Mouse (Mus musculus) gastrocnemius, adult 8-10 months (tissue): Measurements from ENCODE around the gene Klhdc1. TPM values are rescaled to one million over a fixed set of nuclear protein-coding genes. Genes with fewer than 3 reads are reported as not detected.

Experiments
- DNase-seq, 2 experiments: peaks; one replicate each; pipeline ENCODE4 v3.0.0; 2022; ENCODE audit warnings: low spot score in 2 of 2
- total RNA-seq, 4 experiments: library from RNA; stranded (reverse); gene quantifications; 2 replicates each; pipeline ENCODE4 v1.2.4; 2022

Gene Klhdc1
- total RNA-seq, 4 experiments from 2014 or later = 22.0 to 28.8 (median 24.8) TPM

DNA sequence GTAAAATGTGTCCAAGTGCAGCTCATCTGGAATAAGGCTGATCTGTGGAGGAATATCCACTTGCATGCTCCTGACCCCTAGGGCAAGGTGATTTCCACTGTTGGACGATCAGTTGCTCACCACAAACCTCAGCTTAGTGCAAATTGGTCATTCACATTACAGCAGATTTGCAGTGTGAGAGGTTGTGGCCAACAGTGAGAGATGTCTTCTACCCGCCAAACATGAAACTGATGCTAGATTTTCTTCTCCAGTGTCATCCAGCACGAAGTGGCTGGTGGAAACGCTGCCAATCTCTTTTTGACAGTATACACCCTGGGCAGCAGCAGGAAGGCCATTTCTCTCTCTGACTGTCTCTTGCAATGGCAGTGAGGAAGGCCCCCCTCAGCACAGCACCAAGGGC lies 54.7 kb downstream of the Klhdc1 start:
- peak; percentile 15 to 29 for DNase-seq

DNA sequence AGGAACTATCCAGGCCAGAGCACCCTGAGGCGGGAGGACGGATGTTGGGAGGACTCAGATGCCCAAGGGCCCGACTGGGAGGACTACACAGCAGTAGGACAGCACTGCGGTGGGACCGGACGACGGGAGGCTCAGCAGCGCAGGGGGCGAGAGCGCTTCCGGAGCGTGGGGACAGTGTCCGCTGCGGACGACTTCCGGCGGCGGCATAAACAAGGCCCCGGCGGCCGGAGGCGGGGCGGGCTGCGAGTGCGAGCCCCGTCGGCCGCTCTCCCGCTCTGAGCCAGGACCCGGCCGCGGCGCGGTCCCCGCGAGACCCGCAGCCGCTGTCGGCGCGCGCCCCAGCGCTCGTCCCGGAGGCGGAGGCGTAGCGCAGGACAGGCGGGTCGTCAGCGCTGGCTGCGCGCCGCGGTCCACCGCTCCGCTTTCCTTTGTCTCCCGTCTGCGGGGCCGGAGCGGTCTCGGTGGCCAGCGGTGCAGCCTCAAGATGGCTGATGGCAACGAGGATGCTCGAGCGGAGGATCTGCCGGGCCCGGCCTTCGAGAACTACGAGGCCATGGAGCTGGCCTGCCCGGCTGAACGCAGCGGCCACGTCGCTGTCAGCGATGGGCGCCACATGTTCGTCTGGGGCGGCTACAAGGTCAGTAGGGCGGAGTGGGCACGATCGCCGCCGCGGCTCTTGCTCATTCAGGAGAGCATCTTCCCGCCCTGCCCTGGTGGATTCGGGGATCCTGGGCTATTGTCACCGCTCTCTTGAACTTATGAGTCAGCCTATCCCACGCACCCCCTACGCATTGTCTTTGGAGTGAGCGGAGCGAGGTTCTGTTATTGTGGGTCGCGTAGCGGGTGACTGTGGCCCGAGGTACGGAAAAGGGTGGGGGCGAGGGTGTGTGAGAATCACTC lies 55.8 kb downstream of the Klhdc1 start, which contains the start of gene Klhdc2:
Gene Klhdc2, plus strand, starts transcription at position 171 of the 900 bp plus-strand sequence.
- peak; percentile 75 to 86 for DNase-seq

DNA sequence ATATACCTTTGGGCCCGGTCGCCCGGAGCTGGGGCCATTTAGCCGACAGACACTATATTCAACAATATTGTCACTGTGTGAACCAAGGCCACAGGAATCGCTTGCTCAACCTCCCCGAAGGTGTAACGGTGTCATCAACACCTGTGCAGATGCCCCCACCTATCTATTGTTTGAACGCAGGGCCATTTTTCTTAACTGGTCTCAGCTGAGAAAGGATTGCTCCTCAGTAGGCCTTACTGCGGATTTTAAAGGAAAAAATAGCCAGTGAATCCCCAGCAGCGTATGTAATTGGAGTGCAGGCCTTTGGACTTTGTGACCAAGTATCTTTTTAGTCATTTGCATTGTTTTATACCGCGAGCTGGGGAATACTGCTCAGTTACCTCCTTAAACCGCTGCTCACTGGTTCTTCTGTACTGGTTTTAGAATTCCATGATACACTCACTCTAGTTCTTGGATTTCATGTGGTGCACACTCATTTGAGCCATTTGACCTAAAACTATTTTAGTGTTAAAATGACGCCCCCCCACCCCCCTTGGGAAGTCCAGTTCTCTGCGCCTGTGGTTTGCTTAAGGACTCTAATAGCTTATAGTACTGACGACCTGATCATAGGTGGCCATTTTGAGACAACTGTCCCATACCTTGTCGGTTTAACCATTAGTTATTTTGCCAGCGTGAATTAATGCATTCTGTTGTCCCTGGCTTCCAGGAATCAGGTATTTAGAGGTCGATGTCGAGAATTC lies 56.6 kb downstream of the Klhdc1 start:
- no peak for DNase-seq

DNA sequence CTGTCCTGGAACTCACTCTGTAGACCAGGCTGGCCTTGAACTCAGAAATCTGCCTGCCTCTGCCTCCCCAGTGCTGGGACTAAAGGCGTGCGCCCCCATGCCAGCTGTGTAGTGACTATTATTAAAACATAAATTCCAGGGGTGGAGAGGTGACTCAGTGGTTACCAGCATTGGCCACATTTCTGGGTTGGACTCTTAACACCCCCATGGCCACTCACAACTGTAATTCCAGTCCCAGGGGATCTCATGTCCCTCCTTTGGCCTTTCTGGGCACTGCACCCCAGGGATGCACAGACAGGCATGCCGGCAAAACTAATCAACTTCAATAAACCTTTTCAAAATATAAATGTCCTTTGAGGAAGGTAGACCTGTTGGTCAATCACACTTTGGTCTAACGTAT lies 57.3 kb downstream of the Klhdc1 start:
- no peak for DNase-seq

DNA sequence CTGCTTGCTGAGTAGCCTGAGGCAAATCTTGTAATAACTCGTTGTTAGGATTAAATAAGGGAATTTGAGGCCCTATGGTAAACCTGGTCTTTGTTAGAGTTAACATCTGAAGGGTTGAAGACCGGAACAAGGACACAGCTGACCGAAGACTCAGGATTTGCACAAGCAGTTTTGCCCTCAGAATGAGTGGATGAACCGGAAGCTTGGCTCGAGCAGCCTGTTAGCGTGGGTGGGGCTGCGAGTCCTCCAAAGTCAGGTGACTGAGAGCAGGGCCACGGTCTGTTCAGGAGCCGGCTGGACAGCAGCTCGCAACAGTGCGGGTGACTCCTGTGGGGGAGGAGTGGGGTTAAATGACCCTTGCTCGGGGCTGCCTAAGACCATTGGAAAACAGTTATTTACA lies 58.3 kb downstream of the Klhdc1 start:
- no peak for DNase-seq

DNA sequence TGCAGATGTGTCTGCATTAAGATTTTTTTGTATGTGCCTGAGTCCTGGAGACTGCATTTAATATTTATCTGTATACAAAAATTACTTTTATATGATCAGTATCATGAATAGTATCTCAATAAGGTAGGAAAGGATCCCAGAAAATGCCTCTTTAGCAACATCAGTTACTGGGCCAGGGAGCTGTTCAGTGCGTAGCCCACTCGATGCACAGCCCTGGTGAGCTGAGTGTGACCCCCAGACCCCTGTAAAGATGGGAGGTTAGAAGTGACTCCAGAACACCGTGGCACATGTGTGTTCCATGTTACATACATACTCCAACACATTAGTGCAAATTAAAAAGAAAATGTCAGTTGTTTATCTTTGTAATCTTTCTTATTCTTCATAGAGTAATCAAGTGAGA lies 58.9 kb downstream of the Klhdc1 start:
- no peak for DNase-seq

DNA sequence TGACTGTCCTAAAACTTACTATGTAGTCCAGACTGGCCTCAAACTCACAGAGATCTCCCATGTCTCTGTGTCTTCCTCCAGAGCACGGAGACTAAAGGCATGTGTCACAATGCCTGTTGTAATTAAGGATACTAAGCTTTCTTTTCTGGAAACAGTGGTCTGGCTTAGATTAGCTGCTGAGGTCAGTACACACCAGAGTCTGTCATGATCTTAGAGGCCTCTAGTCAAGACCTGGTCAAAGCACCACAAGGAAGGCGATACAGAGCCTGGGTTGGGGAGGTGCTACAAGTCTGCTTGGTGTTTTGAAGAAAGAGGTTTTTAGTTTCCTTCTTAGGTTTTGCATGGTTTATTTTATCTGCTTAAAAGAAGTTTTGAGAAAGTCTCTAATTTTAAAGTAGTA lies 59.4 kb downstream of the Klhdc1 start:
- no peak for DNase-seq

DNA sequence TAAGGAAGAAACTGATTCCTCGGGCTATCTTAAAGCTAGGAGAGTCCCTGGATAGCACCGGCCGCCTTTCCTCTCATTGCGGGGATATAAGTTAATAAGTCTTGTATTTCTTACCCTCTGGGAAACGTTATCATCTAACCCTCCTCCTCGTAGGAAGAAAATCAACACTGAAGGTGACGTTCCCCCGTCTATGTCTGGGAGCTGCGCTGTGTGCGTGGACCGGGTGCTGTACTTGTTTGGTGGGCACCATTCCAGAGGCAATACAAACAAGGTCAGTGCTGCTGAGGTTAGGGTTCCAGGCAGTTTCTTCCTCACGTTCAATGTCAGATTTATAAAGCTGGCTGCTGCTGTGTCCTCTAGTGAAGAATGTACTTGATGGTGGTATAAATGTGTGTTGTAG lies 61.2 kb downstream of the Klhdc1 start:
- no peak for DNase-seq

DNA sequence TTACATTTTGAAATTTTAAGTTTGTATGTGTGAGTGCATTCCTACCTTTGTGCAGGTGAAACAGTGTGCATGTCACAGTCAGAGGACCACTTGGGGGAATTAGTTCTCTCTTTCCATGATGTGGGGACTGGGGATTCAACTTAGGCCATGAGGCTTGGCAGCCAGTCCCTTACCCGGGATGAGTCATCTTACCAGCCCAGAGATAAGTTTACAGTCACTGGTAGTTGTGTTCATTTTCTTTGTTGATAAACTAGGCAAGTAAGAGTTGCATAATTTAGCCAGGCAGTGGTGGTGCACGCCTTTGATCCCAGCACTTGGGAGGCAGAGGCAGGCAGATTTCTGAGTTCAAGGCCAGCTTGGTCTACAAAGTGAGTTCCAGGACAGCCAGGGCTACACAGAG lies 63.1 kb downstream of the Klhdc1 start:
- no peak for DNase-seq

DNA sequence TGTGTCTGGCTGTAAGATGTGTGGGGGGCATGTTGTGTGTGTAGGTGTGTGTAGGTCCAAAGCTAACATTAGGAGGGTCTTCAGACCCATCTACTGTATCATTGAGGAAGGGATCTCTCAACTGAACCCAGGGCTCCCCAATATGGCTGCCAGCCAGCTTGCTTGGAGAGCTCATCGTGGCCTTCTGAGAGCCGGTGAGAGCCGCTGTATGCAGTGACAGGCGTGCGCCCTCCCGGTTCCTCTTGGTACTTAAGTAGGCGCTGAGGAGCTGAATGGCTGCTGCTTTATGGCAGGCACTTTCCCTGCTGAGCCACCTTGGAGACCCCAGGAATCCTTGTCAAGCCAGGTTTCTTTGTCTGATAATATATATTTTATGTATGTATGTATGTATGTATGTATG lies 65.4 kb downstream of the Klhdc1 start:
- no peak for DNase-seq

DNA sequence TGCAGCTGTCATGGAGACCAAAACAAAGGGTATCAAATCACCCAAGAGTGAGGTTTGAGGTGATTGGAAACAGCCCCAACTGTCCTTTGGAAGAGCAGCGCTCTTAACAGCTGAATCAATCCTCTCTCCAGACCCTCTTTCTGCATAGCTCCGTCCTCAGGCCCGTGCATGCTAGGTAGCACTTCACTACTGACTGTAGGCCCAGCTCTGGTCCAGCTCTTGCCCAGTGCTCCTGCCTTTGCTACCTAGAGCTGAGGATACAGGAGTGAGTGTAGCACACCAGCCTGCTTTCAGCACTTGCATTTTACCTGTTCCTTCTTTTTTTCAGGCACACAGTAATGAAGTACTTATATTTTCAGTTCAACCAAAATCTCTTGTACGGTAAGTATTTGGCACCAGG lies 68.7 kb downstream of the Klhdc1 start:
- DNase-seq = no peak

DNA sequence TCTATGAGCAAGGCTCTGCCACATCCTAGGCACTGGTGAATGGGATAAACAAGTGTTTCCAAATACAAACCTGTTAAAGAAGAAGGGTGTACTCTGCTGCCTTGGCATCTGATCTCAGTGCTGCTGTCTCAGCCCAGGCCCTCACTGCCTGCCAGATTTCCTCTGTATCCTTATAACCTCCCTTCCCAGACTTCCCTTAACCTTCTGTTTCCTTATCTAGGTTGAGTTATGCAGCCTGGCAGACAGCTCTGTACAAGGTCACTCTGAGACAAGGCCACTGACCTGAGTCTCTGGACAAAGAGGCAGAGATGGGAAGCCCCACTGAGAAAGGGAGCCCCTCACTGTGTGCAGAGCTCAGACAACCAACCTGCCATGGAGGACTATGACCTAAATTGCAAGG lies 77.5 kb downstream of the Klhdc1 start:
- no peak for DNase-seq

DNA sequence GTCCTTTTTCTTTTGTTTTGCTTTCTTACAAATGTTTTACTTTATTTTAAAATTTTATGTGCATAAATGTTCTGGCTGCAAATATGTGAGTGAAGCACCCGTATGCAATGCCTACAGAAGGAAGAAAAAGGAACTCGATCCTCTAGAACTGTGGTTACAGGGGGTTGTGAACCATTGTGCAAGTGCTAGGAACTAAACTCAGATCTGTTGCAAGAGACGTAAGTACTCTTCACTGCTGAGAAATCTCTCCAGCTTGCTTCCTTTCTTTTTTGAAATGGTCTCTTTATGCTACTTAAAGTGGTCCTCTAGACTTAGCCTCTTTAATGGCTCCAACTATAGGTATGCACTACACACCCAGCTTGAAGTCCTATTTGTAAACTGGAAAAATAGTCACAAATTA lies 90.2 kb downstream of the Klhdc1 start:
- no peak for DNase-seq

DNA sequence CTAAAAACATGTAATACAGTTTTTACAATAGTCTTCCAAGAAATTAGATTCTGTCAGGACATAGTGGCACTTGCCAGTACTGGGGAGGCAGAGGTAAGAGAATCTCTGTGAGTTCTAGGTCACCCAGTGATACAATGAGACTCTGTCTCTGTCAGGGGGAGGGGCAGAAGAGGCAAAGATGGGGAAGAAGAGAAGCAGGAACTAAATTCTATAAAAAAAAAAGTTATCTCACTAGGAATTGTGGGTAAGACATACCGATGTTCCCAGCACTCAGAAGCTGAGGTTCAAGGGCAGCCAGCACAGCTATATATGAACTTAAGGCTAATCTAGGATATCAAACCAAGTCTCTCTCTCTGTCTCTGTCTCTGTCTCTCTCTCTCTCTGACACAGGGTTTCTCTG lies 91.2 kb downstream of the Klhdc1 start:
- no peak for DNase-seq

DNA sequence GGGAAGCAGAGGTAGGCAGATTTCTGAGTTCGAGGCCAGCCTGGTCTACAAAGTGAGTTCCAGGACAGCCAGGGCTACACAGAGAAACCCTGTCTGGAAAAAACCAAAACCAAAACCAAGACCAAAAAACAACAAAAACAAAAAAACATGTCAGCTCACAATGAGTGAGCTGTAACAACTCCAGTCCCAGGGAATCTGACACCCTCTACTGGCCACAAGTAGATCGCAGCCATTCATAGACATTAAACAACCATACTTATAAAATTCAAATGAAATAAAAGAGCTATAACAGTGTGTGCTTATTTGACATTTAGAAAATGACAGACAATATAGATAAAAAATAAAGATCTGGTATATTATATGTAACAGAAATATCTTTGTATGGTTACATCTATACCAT lies 92.6 kb downstream of the Klhdc1 start:
- DNase-seq = no peak

Other genes starting within 250 kb of the Klhdc1 start
- gene Rps29, start 82.0 kb upstream of the Klhdc1 start, total RNA-seq = 1,000 to 10,000 TPM in 2 of 4 experiments, 100 to 1,000 TPM in 2; 850 to 1,105 (median 983) TPM
- gene Lrr1, start 72.4 kb upstream of the Klhdc1 start, total RNA-seq = not detected
- gene Rpl36al, start 57.1 kb upstream of the Klhdc1 start, total RNA-seq = 100 to 1,000 TPM; 298 to 379 (median 321) TPM
- gene Mgat2, start 57.0 kb upstream of the Klhdc1 start, total RNA-seq = 1 to 10 TPM; 5.6 to 8.5 (median 6.2) TPM
- 1 to 10 TPM; 1.9 to 3.9 (median 2.7) TPM for gene Gm49383, start 44.1 kb upstream of the Klhdc1 start, total RNA-seq
- gene Dnaaf2, start 42.7 kb upstream of the Klhdc1 start, total RNA-seq = under 1 TPM; 0.29 to 0.91 (median 0.54) TPM
- 1 to 10 TPM; 1.8 to 2.6 (median 2.1) TPM for gene Gm49384, start 36.9 kb upstream of the Klhdc1 start, total RNA-seq
- gene Pole2, start 13.0 kb upstream of the Klhdc1 start, total RNA-seq = under 1 TPM in 3 of 4 experiments, not detected in 1; 0.15 to 0.27 (median 0.24) TPM
- gene Klhdc2, start 55.5 kb downstream of the Klhdc1 start, total RNA-seq = 100 to 1,000 TPM; 110 to 144 (median 128) TPM
- 10 to 100 TPM; 15.6 to 21.4 (median 17.5) TPM for gene Nemf, start 116.0 kb downstream of the Klhdc1 start, total RNA-seq
- gene Arf6, start 131.0 kb downstream of the Klhdc1 start, total RNA-seq = 10 to 100 TPM; 18.4 to 23.3 (median 21.9) TPM
- under 1 TPM in 1 of 4 experiments, not detected in 3; 0.49 TPM for gene Gm9887, start 131.3 kb downstream of the Klhdc1 start, total RNA-seq